Mouse (Mus musculus) adrenal gland, postnatal 4 days (tissue): ENCODE measurements at regions not wholly inside any gene's neighbourhood (a gene's known extent, or its start where the extent isn't known, plus 50 kb on each side); places are given as distances from the start of the nearest gene placed in this dataset.

Experiments
- DNase-seq, 2 experiments: peaks; one replicate each; pipeline ENCODE4 v3.0.0; 2021 to 2022; ENCODE audit warnings: low spot score in 2 of 2, mixed read lengths in 2 of 2
- microRNA-seq: library from miRNA; unstranded; fragments of <30 nt; microRNA quantifications from one replicate; pipeline ENCODE4 v1.2.0, GENCODE M21; 2021

DNA sequence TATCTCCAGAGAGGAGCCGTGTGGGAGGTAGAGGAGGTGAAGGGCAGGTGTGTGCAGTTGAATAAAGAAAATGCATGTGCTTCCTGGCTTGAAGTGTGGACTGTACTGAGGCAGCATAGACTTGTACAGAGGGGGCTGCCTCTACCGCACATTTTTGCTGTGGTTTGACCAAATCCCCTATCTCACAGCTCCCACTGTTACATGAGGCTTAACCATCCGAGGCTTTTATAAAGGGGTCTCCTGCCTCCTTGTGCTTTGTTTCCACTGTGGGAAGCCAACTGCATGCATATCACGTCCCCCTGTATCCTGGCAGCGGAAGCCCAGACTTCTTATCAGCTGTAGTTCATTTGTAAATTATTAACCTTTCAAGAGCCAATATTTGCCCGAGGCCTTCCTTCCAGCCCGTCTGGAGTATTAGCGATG is 53.6 kb upstream of the Camk1g start:
- no peak for DNase-seq

DNA sequence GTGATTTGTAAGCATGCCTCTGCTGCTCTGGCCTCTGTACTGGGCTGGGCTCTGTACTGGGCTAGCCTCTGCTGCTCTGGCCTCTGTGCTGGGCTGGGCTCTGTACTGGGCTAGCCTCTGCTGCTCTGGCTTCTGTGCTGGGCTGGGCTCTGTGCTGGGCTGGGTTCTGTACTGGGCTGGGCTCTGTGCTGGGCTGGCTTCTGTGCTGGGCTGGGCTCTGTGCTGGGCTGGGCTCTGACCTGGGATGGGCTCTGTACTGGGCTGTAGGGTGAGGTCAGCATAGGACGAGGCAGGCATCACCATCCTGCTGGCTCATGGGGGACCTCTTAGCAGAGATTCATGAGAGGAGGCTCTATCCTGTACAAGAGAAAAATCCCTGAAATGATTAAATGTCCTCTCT is 52.8 kb upstream of the Camk1g start:
- DNase-seq = no peak

DNA sequence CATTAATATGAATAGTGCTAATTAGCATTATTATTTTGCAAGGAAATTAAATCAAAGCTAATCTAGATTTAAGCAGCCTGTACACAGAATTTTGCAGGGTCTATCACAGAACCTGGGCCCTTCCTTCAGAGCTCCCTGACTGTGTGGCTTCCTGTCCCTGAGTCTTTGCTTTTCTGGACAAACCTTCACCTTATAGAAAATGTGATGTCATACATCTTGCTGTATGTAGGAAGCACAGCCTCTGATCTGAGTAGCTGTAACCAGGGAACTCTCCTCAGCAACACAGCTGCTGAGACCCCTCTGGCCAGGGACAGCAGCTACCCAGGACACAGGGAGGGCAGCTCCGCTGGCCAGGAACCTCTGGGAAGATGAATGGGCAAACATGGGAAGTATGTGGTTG is 51.7 kb upstream of the Camk1g start:
- no peak for DNase-seq

DNA sequence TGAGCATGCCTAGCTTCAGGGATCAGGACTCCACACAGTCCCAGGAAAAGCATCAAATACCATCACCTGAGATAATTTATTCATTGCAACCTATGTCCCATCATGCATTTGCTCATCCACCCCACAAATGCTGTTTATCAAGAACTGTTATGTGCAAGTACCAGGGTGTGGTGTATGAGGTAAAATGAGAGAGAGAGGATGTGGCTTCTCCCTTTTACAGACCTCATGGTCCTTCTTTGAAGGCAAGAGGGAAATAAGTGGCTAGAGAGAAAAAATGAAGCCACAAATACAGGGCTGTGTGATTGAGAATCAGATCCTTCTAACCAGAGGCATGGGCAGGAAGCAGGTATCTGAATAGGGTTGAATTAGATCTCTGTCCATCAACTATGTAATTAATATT is 51.3 kb upstream of the Camk1g start:
- DNase-seq = no peak

Small RNA genes in the stretch of these regions (microRNA-seq; reads per million reads assigned to microRNA genes)
- gene Mir205 = 51.5 reads per million, percentile 38 among the genes with 10 or more reads in this experiment
